Mouse (Mus musculus): ENCODE data around the gene Bet1l.

DNA sequence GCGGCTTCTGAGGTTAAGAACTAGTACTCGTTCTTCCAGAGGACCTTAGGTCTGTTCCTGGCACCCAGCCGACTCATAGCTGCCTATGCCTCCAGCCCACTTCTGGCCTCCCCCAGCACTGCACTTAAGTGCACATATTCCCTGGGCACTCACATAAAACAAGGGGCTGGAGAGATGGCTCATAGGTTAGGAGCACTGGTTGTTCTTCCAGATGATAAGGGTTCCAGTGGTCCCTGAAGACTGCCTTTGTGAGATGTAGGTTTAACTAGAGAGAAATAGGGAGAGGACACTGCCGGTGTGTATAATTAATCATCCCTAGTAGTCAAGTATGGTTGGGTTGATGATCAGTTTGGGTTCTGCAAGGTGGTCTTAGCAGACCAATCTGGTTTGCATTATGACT is 34.6 kb downstream of the Bet1l start:
- no peak for TF ChIP-seq HCFC1 (IDR thresholded peaks at IDR 0.05; ENCODE audit: borderline replicate concordance, insufficient read depth, low read length)
- no peak for TF ChIP-seq CHD2 (IDR thresholded peaks at IDR 0.05; ENCODE audit: low read depth, low read length)
